Mouse (Mus musculus): Measurements from ENCODE around the gene Cep97. TPM values are rescaled to one million over a fixed set of nuclear protein-coding genes. Genes with fewer than 3 reads are reported as not detected.

The Cep97 gene
- 4.3 and 6.7 TPM in 2 replicates for polyA plus RNA-seq (2011; ENCODE audit: insufficient read length, low read depth, missing spikeins)

DNA sequence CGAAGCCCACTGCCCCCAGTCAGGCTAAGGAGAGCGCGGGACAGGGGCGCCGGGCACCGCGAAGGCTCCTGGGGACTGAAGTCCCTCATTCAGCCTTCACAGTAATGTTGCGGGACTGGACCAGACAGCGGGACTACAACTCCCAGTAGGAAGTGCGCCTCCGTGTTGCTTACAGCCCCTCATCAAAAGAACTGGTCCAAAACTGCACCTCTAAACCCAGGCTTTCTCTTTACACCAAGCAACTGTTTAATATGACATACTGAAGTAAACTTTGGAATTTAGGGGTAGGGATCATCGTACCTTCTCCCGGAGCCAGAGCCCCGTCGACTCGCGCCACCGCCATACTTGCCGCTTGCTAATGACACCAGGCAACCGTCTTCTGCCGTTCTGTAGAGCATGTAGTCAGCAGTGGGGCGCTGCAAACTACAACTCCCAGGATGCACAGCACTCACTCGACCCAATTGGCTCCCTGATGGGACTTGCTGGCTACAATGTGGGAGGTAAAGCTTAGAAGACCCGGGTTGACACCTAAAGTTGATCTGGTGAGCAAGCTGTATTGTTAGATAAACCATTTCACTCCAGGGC is at the start of gene Cep97:
Gene Cep97, minus strand, starts transcription at position 403 of the 585 bp plus-strand sequence.
- TF ChIP-seq CTCF (IDR thresholded peaks at IDR 0.05; ENCODE audit: borderline replicate concordance, insufficient read depth, low read length): no peak
- TF ChIP-seq POLR2A (IDR thresholded peaks at IDR 0.05; ENCODE audit: low read depth, low read length): peak; percentile 61

DNA sequence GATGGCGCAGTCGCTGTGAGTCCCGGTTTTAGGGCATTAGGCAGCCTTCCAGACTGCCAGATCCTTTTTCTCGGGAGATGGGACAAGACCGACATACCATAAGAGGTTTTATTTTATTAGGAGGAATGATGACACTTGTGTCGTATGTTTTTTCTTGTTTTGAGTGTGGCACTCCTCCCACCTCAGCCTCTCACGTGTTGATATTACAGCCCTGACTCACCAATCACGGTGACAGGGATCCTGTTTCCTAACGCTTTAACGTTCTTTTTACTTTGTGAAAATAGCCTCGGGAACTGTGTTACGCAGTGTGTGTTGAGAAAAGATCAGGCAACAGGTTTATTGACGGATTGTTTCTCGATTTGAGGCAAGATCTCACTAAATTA is 40.2 kb upstream of the Cep97 start:
- peak overlapping the region; percentile 11; the same call in 1 of the 2 replicates for H3K27ac ChIP-seq (ENCODE audit: insufficient read depth, low read length)
- TF ChIP-seq POLR2A (IDR thresholded peaks at IDR 0.05; ENCODE audit: low read depth, low read length) (no peak), CTCF (IDR thresholded peaks at IDR 0.05; ENCODE audit: borderline replicate concordance, insufficient read depth, low read length) (no peak)
- peaks cover 14% of the 10 kb centered on the region for H3K4me1 ChIP-seq (ENCODE audit: control insufficient read depth, insufficient read depth, low read length)
- peak overlapping the region; percentile 82 for H3K4me3 ChIP-seq (ENCODE audit: insufficient read depth, low read length)

More for the DNA sequence above, at the start of gene Cep97:
- Histone ChIP-seq H3K27ac (ENCODE audit: insufficient read depth, low read length) (no peak within 1 kb of the TSS), H3K4me3 (ENCODE audit: insufficient read depth, low read length) (peak within 1 kb of the TSS; percentile 89), H3K4me1 (ENCODE audit: control insufficient read depth, insufficient read depth, low read length) (no peaks in the 10 kb centered on the region)

DNA sequence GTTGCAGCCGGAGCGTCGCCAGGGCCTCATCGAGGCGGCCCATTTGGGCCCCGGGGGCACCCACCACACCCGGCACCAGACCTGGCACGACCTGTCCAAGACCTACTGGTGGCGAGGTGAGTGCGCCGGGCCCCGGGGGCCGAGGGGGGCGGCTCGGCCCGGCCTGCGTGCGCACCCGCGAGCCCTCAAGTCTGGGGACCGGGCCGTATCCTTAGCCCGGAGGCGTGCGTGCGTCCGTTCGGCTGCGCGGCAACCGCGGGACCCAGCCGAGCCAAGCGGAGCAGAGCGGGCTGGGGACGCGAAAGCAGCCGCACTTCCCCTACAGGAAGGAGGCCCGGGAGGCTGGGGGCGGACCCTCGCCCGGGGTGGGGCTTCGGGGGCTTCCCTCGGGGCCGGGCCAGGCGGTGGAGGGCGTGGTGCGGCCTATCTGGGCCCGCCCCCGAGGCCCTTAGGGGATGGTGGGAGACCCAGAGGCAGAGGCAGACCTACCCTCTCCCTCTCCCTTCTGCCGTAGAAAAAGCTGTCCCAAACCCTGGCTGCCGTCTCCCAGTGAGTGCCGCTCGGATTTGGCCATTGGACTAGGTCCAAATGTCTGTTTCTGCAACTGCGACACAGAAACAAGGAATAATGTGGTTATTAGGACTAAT is 39.7 kb upstream of the Cep97 start:
- TF ChIP-seq POLR2A (IDR thresholded peaks at IDR 0.05; ENCODE audit: low read depth, low read length) (peak; percentile 71), CTCF (IDR thresholded peaks at IDR 0.05; ENCODE audit: borderline replicate concordance, insufficient read depth, low read length) (no peak)
- peaks cover 14% of the 10 kb centered on the region for H3K4me1 ChIP-seq (ENCODE audit: control insufficient read depth, insufficient read depth, low read length)
- H3K4me3 ChIP-seq (ENCODE audit: insufficient read depth, low read length): peak overlapping the region; percentile 82
- H3K27ac ChIP-seq (ENCODE audit: insufficient read depth, low read length): peak overlapping the region; percentile 43

DNA sequence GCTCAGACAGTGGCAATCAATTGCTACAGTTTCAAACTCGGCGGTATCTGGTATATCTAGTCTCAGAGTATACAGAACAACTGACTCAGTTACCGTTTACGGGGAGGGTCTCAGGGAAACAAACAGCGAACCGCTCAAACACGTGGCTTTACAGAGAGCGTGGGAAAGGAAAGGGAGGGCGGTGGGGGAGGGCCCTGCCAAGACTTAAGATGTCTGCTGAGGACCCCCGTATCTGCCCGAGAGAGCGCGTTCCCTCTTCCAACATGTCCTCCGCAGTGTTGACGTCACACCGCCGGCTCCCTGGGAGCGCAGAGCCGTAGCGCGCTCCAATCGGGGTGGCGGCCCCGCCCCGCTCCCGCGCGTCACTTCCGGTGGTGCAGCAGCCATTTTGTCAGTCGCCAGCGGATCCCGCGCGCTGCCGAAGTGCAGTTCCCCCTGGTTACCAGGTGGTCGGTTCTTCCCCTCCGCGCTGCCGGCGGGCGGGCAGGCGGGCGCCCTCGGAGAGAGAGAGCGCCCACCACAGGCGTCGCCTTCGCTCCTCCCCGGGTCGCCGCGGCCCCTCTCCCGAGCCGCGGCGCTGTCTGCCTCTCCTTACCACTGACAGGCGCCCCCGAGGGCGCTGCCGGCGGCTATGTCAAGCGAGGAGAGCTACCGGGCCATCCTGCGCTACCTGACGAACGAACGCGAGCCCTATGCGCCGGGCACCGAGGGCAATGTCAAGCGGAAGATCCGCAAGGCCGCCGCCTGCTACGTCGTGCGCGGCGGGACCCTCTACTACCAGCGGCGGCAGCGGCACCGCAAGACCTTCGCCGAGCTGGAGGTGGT is 39.0 kb upstream of the Cep97 start, which contains the start of gene Zbtb11:
Gene Zbtb11, plus strand, starts transcription at position 453 of the 825 bp plus-strand sequence.
- Histone ChIP-seq H3K4me3 (ENCODE audit: insufficient read depth, low read length) (peak within 1 kb of the TSS; percentile 82), H3K27ac (ENCODE audit: insufficient read depth, low read length) (peak within 1 kb of the TSS; percentile 52), H3K4me1 (ENCODE audit: control insufficient read depth, insufficient read depth, low read length) (peaks cover 14% of the 10 kb centered on the region)
- TF ChIP-seq CTCF (IDR thresholded peaks at IDR 0.05; ENCODE audit: borderline replicate concordance, insufficient read depth, low read length) (no peak), POLR2A (IDR thresholded peaks at IDR 0.05; ENCODE audit: low read depth, low read length) (peak; percentile 65)

DNA sequence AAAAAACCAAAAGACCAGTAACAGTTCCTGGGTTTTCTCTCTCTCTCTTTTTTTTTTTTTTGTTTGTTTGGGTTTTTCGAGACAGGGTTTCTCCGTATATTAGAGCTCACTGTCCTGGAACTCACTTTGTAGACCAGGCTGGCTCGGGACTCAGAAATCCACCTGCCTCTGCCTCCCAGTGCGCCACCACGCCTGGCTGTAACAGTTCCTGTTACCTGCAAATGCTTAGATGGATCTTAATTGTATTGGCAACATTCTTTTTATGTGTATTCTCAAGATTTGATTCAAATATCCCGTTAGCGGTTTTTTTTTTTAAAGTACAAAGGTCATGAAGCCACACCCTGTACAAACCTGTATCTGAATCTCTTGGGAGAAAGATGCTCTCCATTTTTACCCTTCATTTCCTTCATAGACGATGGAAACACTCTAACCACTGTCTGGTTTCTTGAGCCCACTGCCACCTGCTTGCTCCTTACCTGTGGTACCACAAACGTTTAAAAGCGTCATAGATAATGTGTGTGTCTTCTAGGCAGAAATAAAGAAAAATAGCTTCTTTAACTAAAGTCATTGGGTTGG is 38.1 kb upstream of the Cep97 start:
- TF ChIP-seq CTCF (IDR thresholded peaks at IDR 0.05; ENCODE audit: borderline replicate concordance, insufficient read depth, low read length) (no peak), POLR2A (IDR thresholded peaks at IDR 0.05; ENCODE audit: low read depth, low read length) (no peak)
- Histone ChIP-seq H3K27ac (ENCODE audit: insufficient read depth, low read length) (peak overlapping the region; percentile 52; the same call in 1 of the 2 replicates), H3K4me3 (ENCODE audit: insufficient read depth, low read length) (peak overlapping the region; percentile 45; the same call in 1 of the 2 replicates), H3K4me1 (ENCODE audit: control insufficient read depth, insufficient read depth, low read length) (peaks cover 14% of the 10 kb centered on the region)

DNA sequence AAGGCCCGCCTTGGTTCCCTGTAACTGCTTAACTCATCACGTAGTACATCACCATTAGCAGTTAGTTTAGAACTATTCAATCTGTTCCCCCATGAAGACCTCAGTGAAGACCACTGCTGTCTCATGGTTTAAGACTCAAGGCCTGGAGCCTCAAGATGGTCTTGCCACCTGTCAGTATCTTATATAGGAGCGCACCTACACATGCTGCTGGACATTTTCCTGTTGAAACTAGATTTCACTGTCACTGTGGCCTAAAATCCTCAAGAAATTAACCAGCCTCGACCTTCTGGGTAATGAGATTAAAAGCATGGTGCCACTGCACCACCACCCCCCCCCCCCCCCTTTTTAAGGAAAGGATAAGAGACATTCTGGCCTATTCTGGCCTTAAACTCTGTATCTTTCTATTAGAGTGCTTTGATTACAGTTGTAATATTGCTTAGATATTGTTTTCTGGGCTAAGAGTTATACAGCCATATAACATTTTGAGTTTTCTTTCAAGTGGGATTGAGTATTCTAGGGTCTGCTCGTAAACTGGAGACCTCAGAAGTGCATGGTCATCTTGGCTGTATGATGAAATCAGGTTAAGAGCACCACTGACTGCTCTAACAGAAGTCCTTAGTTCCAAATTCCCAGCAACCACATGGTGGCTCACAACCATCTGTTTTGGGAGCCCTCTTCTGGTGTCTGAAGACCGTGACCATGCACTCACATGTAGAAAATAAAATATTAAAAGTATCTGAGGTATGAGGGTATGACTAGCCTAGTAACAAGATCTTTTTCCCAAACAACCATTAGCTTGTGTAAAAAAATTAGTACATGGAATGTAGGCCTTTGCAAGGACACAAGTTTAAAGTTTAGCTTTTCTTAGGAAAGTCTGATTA is 37.3 kb upstream of the Cep97 start:
- H3K27ac ChIP-seq (ENCODE audit: insufficient read depth, low read length): peak overlapping the region; percentile 45
- TF ChIP-seq POLR2A (IDR thresholded peaks at IDR 0.05; ENCODE audit: low read depth, low read length): no peak
- no peak for TF ChIP-seq CTCF (IDR thresholded peaks at IDR 0.05; ENCODE audit: borderline replicate concordance, insufficient read depth, low read length)
- peaks cover 14% of the 10 kb centered on the region for H3K4me1 ChIP-seq (ENCODE audit: control insufficient read depth, insufficient read depth, low read length)
- no peak overlapping the region for H3K4me3 ChIP-seq (ENCODE audit: insufficient read depth, low read length)

DNA sequence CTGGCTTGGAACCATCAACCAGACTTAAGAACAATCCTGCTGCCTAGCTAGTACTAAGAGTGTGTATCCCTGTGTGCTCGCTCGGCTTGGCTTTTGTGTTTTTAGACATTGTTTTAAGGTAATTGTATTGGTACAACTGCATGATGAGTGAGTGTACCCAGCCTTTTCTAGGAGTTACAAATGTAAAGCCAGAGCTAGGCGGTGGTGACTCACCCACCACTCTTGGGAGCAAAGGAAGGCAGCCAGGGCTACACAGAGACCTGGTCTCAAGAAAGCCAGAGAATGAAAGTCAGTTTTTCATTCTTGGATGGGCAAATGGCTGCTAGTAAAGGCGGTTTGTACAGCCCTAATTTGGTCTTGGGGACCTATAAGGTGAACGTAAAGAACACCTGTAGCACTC is 35.8 kb upstream of the Cep97 start:
- Histone ChIP-seq H3K4me1 (ENCODE audit: control insufficient read depth, insufficient read depth, low read length) (peaks cover 14% of the 10 kb centered on the region), H3K4me3 (ENCODE audit: insufficient read depth, low read length) (no peak overlapping the region), H3K27ac (ENCODE audit: insufficient read depth, low read length) (no peak overlapping the region)
- TF ChIP-seq CTCF (IDR thresholded peaks at IDR 0.05; ENCODE audit: borderline replicate concordance, insufficient read depth, low read length) (no peak), POLR2A (IDR thresholded peaks at IDR 0.05; ENCODE audit: low read depth, low read length) (no peak)

DNA sequence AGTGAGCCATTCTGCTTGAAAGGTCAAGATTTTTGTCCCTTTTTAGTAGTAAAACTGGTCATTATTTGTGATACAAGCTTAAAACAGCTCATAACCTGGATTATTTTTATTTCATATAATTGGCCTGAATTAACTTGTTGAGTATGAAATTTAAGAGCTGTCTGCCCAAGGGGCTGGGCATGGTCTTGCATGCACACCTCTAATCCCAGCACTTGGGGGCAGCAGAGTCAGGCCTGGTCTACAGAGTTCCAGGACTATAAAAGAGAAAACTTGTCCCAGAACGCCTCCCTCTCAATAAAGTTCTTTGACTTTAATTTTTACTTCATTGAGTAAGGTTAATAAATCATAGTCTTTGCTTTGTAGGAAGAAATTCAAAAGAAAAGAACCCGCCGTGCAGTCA is 34.5 kb upstream of the Cep97 start:
- TF ChIP-seq POLR2A (IDR thresholded peaks at IDR 0.05; ENCODE audit: low read depth, low read length) (no peak), CTCF (IDR thresholded peaks at IDR 0.05; ENCODE audit: borderline replicate concordance, insufficient read depth, low read length) (no peak)
- H3K4me3 ChIP-seq (ENCODE audit: insufficient read depth, low read length): peak overlapping the region; percentile 17; the same call in 1 of the 2 replicates
- H3K4me1 ChIP-seq (ENCODE audit: control insufficient read depth, insufficient read depth, low read length): peaks cover 14% of the 10 kb centered on the region
- H3K27ac ChIP-seq (ENCODE audit: insufficient read depth, low read length): no peak overlapping the region

Measured in embryonic fibroblast, embryonic 13.5 days (primary cell).